Mouse (Mus musculus) urinary bladder, postnatal 14 days (tissue): Measurements from ENCODE around the gene Fam208b.

Experiments used
- DNase-seq: peaks from one replicate; pipeline ENCODE4 v3.0.0; 2021; ENCODE audit warnings: low spot score

Gene Fam208b

GRCm38 (mm10) chr13:3610795-3611438 is at the start of gene Fam208b:
Gene Fam208b, minus strand, starts transcription at chr13:3611108.
- peak; percentile 99 for DNase-seq

- DNase-seq, result no peak
These were observed 48.6 kb upstream of the Fam208b start for GRCm38 (mm10) chr13:3659163-3660160.

GRCm38 (mm10) chr13:3654432-3654831 is 43.5 kb upstream of the Fam208b start:
- no peak for DNase-seq

- no peak for DNase-seq
These were observed 39.7 kb upstream of the Fam208b start for GRCm38 (mm10) chr13:3650569-3650968.

- DNase-seq, result no peak
These were observed 35.7 kb upstream of the Fam208b start for GRCm38 (mm10) chr13:3646566-3646965.

GRCm38 (mm10) chr13:3645919-3646318 is 35.0 kb upstream of the Fam208b start:
- no peak for DNase-seq

GRCm38 (mm10) chr13:3644871-3645270 is 34.0 kb upstream of the Fam208b start:
- DNase-seq, result peak; percentile 39

- no peak for DNase-seq
These were observed 31.6 kb upstream of the Fam208b start for GRCm38 (mm10) chr13:3642538-3642937.

- DNase-seq, result peak; percentile 54
These were observed 31.1 kb upstream of the Fam208b start for GRCm38 (mm10) chr13:3642049-3642448.

- DNase-seq, result peak; percentile 54
These were observed 25.9 kb upstream of the Fam208b start for GRCm38 (mm10) chr13:3636797-3637196.

GRCm38 (mm10) chr13:3635076-3635475 is 24.2 kb upstream of the Fam208b start:
- DNase-seq, result no peak

- DNase-seq, result peak; percentile 85
These were observed 23.2 kb upstream of the Fam208b start, which contains the start of gene Asb13 for GRCm38 (mm10) chr13:3633895-3634811. Gene Asb13, plus strand, starts transcription at chr13:3634032.

GRCm38 (mm10) chr13:3633131-3633530 is 22.2 kb upstream of the Fam208b start:
- no peak for DNase-seq

GRCm38 (mm10) chr13:3632551-3632950 is 21.6 kb upstream of the Fam208b start:
- DNase-seq, result no peak

- no peak for DNase-seq
These were observed 17.2 kb upstream of the Fam208b start for GRCm38 (mm10) chr13:3628102-3628501.

GRCm38 (mm10) chr13:3627139-3627538 is 16.2 kb upstream of the Fam208b start:
- no peak for DNase-seq

GRCm38 (mm10) chr13:3610118-3610794 is 652 bp downstream of the Fam208b start:
- DNase-seq, result peak; percentile 20

- no peak for DNase-seq
These were observed 1.2 kb downstream of the Fam208b start for GRCm38 (mm10) chr13:3609780-3610117.

- no peak for DNase-seq
These were observed 14.7 kb downstream of the Fam208b start for GRCm38 (mm10) chr13:3596232-3596631.

GRCm38 (mm10) chr13:3594311-3594710 is 16.6 kb downstream of the Fam208b start:
- DNase-seq, result no peak

- DNase-seq, result no peak
These were observed 20.1 kb downstream of the Fam208b start for GRCm38 (mm10) chr13:3590789-3591188.
